Mouse (Mus musculus) lung, postnatal 14 days (tissue): ENCODE results near the gene Gls2.
"Not testable (repeated sequence)": the region's sequence is repeated elsewhere in the genome, so short reads cannot be mapped to it uniquely, and the experiment has no call there.

Source experiments
- DNase-seq: peaks from one replicate; pipeline ENCODE4 v3.0.0; 2021

The Gls2 gene

GRCm38 (mm10) chr10:128194024-128194550, at the start of gene Gls2:
Gene Gls2 (plus strand): TSS chr10:128194457.
- peak; percentile 97 for DNase-seq

DNA sequence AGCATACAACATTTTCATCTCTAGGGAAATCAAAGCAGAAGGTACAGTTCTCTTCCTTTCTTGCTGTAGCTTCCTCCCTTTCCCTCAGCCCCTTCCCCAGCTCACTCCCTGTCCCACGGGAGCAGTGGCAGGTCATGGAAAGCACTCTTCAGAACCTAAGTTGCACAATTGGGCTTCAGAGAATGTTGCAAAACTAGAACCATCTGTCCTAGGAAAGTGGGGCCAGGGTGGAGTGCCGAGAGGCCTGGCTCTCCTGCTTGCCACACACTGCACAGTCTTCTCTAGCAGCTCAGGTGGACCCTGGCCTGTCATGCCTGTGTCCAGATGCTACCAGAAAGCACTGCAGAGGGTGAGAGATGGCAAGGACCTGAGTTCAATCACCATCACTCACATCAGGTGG, 49.3 kb upstream of the Gls2 start:
- DNase-seq: peak; percentile 46

DNA sequence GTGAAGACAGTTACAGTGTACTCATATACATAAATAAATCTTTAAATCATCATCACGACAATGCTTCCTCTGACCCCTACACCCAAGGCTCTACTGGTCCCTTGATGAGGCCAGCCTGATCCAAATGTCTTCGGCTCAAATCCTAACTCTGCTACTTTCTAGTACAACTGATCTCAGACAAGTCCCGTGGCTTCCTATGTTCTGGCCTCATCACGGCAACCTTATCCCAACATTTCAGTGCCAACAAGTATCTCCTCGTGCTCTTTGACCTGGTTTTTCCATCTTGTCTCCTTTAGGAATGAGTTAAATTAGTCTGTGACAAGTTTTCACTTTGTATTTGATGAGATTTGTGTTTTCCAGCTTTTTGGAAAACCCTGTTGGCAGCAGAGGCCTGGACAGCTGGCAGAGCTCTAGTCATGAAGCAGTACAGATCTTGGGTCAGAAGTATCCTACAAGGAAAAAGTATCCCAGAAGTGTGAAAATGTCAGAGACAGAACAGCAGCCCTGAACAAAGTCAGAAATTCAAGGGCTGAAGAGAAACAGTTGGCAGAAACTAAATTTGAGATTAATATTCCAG, 45.4 kb upstream of the Gls2 start:
- no peak for DNase-seq

DNA sequence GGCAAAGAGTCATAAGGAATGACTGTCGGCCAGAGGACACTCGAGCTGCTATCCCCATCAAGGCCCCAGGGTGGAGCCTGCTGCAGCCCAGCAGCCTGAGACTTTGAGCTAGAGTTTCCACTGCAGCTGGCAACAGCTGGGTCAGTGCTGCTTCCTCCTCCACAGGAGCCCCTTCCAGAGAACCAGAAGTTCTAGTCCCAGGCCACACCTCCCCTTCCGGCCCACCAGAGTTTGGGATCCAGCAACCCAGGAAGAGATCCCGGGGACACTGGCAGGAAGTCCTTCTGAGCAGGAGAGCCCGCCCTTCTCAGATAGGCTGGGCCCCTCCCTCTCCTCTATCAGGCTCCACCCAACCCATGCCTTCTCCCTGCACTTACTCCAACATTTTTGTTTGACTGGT, 44.7 kb upstream of the Gls2 start:
- peak; percentile 83 for DNase-seq

DNA sequence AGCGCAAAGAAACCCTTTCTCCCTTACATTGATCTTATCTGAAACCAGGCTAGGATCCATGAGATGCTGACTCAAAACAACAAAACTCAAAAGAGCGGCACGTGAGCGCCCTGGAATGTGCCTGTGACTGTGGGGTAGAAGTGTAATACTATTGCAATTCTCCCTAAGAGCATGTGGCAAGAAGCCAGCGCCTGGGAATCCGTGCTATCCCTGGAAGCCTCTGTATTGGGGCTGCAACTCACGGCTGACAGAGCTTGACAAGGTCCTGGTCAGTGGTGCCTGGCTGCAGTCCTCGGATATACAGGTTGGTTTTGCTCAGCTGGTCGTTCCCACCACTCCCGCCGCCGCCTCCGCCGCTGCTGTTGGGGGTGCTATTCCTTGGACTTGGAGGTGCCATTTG, 43.3 kb upstream of the Gls2 start:
- peak; percentile 78 for DNase-seq

- no peak for DNase-seq
These were observed 40.3 kb upstream of the Gls2 start for GRCm38 (mm10) chr10:128153978-128154377.

DNA sequence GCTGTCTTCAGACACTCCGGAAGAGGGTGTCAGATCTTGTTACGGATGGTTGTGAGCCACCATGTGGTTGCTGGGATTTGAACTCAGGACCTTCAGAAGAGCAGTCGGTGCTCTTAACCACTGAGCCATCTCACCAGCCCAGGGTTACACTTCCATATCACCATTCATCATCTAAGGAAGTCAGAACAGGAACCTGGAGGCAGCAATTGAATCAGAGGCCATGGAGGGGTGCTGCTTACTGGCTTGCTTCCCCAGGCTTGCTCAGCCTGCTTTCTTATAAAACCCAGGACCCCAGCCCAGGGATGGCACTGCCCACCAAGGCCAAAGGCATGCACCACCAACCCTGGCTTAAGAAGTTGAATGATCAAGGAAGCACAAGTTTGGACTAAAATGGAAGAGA, 28.5 kb upstream of the Gls2 start:
- not testable (repeated sequence) for DNase-seq

- DNase-seq: no peak
These were observed 27.2 kb upstream of the Gls2 start for GRCm38 (mm10) chr10:128167091-128167490.

GRCm38 (mm10) chr10:128171348-128171747, 22.9 kb upstream of the Gls2 start:
- DNase-seq: not testable (repeated sequence)

DNA sequence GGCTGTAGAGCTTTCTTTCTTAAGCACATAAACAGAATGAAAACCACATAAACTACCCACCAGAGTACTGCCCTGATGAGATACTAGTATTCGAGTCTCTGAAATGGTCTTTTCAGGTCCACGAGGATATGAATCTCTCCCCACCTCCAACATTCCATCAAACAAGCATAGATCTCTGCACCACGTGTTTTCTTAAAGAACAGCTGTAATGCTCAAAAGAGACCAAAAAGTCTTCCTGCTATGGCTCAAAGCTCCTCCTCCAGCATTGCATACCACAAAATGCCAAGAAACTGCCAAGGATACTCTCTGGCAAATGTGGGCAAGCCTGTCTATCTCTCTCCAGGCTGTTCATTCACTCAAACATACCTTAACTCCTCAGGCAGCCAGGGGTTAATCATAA, 19.0 kb upstream of the Gls2 start:
- no peak for DNase-seq

DNA sequence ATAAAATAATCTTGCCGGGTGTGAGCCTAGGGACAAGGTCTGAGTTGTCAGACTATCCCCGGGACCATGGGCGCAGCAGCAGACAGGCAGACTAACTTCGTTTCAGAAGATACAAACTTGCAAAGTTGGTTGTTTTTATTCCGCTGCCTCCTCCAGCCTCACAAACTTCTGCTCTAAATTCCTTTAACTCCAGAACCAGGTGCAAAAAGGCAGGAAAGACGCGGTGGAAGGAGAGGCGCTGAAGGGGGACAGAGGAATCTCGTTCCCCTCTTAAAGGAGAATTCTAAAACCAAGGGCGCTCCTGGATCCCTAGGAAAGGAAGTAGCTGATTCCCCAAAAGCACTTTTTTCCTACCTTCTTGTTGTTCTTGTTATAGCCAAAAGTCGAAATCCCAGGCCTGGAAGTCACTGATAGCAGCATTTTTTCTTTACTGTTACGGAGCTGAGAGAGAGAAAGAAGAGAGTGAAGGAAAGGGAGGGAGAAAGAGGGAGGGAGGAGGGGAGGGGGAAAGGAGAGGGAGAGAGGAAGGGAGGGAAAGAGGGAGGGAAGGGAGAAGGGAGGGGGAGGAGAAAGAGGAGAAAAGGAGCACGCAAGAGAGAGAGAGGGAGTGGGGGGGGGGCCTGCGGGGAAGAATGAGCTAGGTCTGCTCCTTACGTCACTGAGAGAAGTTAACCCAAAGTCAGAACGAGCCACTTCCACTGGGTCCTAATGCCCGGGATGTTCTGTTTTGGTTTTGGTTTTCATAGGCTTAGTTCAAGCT, 18.1 kb upstream of the Gls2 start:
- peak; percentile 66 for DNase-seq

GRCm38 (mm10) chr10:128177316-128177715, 16.9 kb upstream of the Gls2 start:
- DNase-seq: no peak

DNA sequence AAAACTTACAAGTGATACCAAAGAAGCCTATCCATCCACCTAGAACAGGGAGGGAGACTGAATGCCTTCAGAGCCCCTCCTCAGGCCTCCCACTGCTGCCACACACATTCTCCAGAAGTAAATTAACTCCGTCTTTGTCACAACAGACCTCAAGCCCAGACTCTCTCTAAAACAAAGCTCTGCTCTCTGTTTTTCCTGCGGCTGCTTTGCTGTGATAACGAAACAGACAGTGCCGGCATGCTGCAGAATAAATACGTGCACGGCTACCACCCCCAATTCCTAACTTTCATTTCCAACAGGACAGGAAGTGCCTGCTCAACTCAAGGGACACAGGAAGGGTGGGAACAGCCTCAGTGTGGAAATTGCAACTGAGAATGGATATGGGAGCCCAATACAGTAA, 14.3 kb upstream of the Gls2 start, which contains the start of gene Rbms2:
Rbms2 (minus strand) TSS at position 309 of the 400 bp plus-strand sequence.
- DNase-seq: peak; percentile 61

DNA sequence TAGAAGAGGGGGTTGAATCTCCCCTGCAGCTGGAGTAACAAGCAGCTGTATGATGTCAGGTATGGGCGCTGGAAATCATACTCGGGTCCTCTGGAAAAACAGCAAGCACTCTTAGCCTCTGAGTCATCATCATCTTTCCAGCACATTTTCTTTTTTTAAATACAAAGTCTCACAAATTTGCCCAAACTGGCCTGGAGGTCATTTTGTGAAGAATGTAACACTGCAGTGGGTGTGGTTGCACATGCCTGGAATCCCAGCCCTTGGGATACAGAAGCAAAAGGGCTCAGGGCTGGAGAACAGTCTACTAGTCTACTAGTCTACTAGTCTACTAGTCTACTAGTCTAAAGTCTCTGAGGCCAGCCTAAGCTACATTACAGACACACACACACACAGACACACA, 10.0 kb upstream of the Gls2 start:
- DNase-seq: no peak

DNA sequence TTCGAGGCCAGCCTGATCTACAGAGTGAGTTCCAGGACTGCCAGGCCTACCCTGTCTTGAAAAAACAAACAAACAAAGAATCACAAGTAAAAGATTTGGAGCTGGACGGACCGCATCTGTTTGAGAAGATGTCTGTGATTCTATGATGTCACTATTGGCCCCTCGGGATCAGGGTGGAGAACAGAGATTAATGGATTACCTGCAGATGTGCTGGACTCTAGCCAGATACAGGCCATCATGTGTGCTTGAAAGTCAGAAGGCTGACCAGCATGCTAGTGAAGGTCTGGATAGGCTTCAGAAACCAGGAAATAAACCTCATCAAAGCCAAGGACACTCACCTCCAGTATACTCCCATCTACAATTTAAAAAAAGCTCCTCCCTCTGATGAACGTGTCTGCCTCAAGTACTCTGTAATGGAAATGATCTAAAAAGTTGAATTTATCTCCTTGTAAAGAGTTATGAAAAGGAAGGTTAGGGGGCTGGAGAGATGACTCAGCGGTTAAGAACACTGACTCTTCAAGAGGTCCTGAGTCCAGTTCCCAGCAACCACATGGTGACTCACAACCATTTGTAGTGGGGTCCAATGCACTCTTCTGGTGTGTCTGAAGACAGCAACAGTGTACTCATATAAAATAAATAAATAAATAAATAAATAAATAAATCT, 8.8 kb upstream of the Gls2 start:
- DNase-seq: no peak

DNA sequence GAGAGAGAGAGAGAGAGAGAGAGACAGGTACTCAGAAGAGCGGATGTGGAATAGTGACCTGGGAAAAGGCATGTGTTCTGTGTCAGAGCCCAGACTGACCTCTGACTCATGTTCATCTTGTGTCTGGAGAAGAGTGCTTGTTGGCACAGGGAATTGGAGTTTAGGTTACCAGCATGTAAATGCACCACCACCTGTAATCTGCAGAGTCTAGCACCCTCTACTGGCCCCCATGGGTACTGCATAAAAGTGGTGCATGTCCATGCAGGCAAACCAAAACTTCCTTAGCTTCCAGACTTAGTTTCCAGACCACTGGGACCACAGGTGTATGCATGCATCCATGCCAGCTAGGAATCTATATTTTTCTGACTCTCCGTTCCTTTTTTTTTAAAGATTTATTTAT, 8.3 kb upstream of the Gls2 start:
- DNase-seq: peak; percentile 91

GRCm38 (mm10) chr10:128187181-128187605, 7.1 kb upstream of the Gls2 start:
- no peak for DNase-seq

DNA sequence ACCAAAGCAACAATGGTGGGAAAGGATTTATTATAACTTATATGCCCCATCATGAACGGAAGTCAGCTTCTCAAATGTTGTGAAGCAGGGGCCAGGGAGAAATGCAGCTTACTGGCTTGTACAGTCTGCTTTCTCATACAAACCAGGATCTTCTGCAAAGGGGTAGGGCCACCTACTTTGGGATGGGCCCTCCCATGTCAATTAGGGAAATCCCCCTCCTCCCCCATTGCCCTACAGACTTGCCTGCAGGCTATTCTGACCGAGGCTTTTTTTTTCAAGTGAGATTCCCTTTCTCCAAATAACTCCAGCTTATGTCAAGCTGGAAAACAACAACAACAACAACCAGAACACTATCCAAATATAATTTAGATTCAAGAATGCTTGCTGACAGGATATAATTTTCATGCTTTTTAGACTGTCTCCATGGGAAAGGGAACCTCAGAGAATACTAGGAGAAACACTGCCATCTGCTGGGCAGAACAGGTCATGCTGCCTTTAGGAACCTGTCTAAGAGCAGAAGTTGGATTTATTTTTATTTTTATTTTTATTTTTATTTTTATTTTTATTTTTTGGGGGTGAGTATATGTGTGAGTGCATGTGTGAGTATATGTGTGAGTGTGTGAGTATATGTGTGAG, 5.9 kb upstream of the Gls2 start:
- peak; percentile 90 for DNase-seq

DNA sequence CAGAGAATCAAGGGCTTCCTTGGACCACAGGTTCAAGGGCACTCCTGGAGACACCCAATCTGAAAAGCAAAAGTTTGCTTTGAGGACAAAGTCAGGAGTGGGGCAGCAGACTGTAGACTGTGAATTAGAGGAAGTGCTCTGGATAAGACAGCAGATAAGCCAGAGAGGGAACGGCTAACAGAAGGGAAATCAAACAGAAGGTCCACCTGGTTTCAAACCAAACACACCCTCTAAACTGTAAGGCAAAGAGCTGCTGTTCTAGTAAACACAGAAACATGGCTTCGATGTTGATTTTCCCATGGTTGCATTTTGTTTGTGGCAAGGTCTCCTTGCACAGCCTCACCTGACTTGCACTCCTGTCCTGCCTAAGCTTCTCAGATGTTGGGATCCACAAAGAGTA, 2.8 kb upstream of the Gls2 start:
- no peak for DNase-seq

GRCm38 (mm10) chr10:128192030-128192766, 2.1 kb upstream of the Gls2 start:
- DNase-seq: not testable (repeated sequence)

DNA sequence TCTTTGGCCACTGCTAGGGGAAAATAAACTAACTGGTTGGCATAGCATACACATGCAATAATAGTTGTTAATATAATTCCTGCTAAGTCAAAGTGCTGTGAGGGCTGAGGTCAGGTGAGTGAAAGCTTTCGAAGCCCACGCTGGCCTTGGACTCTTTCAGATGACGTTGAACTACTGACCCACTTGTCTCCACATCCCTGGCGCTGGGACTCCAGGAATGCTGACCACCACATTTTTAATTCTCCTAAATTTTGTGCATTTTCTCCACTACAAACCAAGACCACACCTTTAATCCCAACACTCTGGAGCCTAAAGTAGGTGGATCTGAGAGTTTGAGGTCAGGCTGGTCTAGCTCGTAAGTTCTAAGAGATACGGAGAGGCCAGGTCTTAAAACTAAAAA, 1.1 kb upstream of the Gls2 start:
- DNase-seq: no peak
